In the genomic region with DNA sequence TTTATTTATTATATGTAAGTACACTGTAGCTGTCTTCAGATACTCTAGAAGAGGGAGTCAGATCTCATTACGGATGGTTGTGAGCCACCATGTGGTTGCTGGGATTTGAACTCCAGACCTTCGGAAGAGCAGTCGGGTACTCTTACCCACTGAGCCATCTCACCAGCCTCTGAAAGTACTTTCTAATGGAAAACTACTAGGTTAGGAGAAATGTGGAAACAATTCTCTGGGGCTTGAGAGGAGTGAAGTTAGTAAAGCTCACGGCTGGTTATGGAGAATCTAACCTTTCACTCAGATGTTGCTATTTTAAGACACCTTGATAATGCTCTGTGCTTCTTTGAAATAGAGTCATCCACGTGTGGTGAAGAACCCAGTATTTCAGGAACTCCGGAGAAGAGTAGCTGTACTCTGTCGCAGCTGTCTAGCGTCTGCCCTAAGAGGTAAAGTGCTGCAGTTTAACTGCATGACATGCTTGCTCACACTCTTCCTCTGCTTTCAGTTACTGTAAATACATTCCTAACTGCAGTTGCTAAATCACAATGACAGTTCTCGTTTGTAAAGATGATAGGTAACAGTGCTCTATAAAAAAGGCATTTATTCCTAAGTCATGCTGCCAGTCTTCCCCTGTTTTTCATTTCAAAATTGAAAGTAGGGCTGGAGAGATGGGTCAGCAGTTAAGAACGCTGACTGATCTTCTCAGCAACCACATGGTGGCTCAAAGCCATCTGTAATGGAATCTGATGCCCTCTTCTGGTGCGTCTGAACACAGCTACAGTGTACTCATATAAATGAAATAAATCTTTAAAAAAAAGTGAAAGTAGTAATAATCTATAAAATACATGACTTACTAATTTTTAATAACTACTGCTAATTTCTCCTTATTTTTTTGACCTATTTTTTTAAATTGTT, we compare ENCODE assay signal across 10 mouse cellular contexts. TPM values are rescaled to one million over a fixed set of nuclear protein-coding genes. Genes with fewer than 3 reads are reported as not detected.
DNase-seq lines count a peak whose midpoint lies in the region; ATAC-seq and TF ChIP-seq lines count a peak whose summit lies in the region.
"Had no signal": no experiment of that assay in that cellular context is flagged by ENCODE, and none has a peak within 500 bp of the region (broad histone marks: within the 10 kb centered on the region; RNA-seq: fewer than 3 reads in every experiment).

No protein-coding gene starts in this region.

- H3K27ac ChIP-seq in hindbrain, postnatal 0 days, result no peak overlapping the region
- no peak overlapping the region for H3K27ac ChIP-seq in hindbrain, embryonic 16.5 days (ENCODE audit: low read depth, low read length)
- H3K27ac ChIP-seq: hindbrain, embryonic 15.5 days had no signal

- 88% methylated on average over 11 of the region's 11 CpGs for WGBS in hindbrain, postnatal 0 days
- WGBS in hindbrain, embryonic 16.5 days, result 87% methylated on average over 11 of the region's 11 CpGs

- TF ChIP-seq CTCF in hindbrain, postnatal 0 days (IDR thresholded peaks at IDR 0.05; ENCODE audit: low read depth), result peak; percentile 63

- no peak overlapping the region for H3K9ac ChIP-seq in hindbrain, postnatal 0 days (replicated peaks; ENCODE audit: low read length)
- H3K9ac ChIP-seq in hindbrain, embryonic 16.5 days (ENCODE audit: low read depth, low read length), result no peak overlapping the region
- H3K9ac ChIP-seq: hindbrain, embryonic 15.5 days had no signal

- no peaks in the 10 kb centered on the region for H3K36me3 ChIP-seq in hindbrain, postnatal 0 days (ENCODE audit: insufficient read depth, low read length)
- H3K36me3 ChIP-seq in hindbrain, embryonic 16.5 days (ENCODE audit: control insufficient read depth, insufficient read depth, low read length), result peaks cover 6% of the 10 kb centered on the region; the same call in 1 of the 2 replicates

- H3K4me3 ChIP-seq in hindbrain, postnatal 0 days (ENCODE audit: low read length), result no peak overlapping the region
- no peak overlapping the region for H3K4me3 ChIP-seq in hindbrain, embryonic 16.5 days (ENCODE audit: low read length)
- H3K4me3 ChIP-seq: erythroblast, embryonic 14.5 days; hindbrain, embryonic 15.5 days had no signal

- H3K27me3 ChIP-seq in hindbrain, postnatal 0 days (ENCODE audit: insufficient read depth, low read length), result no peaks in the 10 kb centered on the region
- H3K27me3 ChIP-seq in hindbrain, embryonic 16.5 days (replicated peaks; ENCODE audit: control insufficient read depth, insufficient read depth, low read length), result no peaks in the 10 kb centered on the region
- H3K27me3 ChIP-seq: hindbrain, embryonic 15.5 days had no signal

- ATAC-seq in hindbrain, postnatal 0 days, result 0 out of 2 replicates have a peak, but pooled peaks have one; percentile 63
- ATAC-seq in hindbrain, embryonic 16.5 days, result no peak
- ATAC-seq in granulocyte monocyte progenitor cell, adult 5-6 weeks (replicated peaks; ENCODE audit: poor library complexity, severe bottlenecking), result peak; percentile 12; the same call in 1 of the 2 replicates

- no peaks in the 10 kb centered on the region for H3K9me3 ChIP-seq in hindbrain, postnatal 0 days (ENCODE audit: low read length)
- H3K9me3 ChIP-seq in hindbrain, embryonic 16.5 days (ENCODE audit: control insufficient read depth, low read length), result no peaks in the 10 kb centered on the region
- H3K9me3 ChIP-seq: hindbrain, embryonic 15.5 days had no signal

- no peak overlapping the region for H3K4me2 ChIP-seq in hindbrain, postnatal 0 days (ENCODE audit: low read depth, low read length)
- no peak overlapping the region for H3K4me2 ChIP-seq in hindbrain, embryonic 16.5 days (ENCODE audit: low read length)
- H3K4me2 ChIP-seq: hindbrain, embryonic 15.5 days had no signal

- H3K4me1 ChIP-seq in hindbrain, postnatal 0 days (ENCODE audit: insufficient read depth, low read length), result no peaks in the 10 kb centered on the region
- no peaks in the 10 kb centered on the region for H3K4me1 ChIP-seq in hindbrain, embryonic 16.5 days (ENCODE audit: control insufficient read depth, insufficient read depth, low read depth, low read length)
- H3K4me1 ChIP-seq: hindbrain, embryonic 15.5 days had no signal

- no peak for DNase-seq in hindbrain, postnatal 0 days (ENCODE audit: low spot score)
- DNase-seq in 3134 (ENCODE audit: extremely low read depth, insufficient read length, low spot score) (peak; percentile 32), A20 (ENCODE audit: low read depth, low spot score) (peak; percentile 50)
- DNase-seq in layer of hippocampus, adult 9-11 months, result no peak
- DNase-seq in cerebellum, adult 8-10 months, result no peak
- DNase-seq: adrenal gland, postnatal 10 days had no signal

RNA-seq across cellular contexts. Expression of a gene that starts 18.8 kb away (rescaled TPM):
- total RNA-seq in hindbrain, postnatal 0 days (2014; rRNA removed), result 4.3 and 6.3 TPM in 2 replicates
- 7.4 and 9.1 TPM in 2 replicates for polyA plus RNA-seq in hindbrain, postnatal 0 days (2015; fragmentation: Nextera tagmentation; extraction: Ambion mirVana)
- polyA plus RNA-seq in hindbrain, embryonic 16.5 days (2015; fragmentation: Nextera tagmentation; extraction: Ambion mirVana), result 11.8 and 12.9 TPM in 2 replicates
- total RNA-seq in granulocyte monocyte progenitor cell, adult 5-6 weeks (2014; fragmentation: Nextera tagmentation), result 32.6 and 46.6 TPM in 2 replicates
- total RNA-seq in granulocyte monocyte progenitor cell, adult 5-6 weeks (2017), result 44.2 and 49.6 TPM in 2 replicates

RNA-seq across cellular contexts. Expression of a gene that starts 41.3 kb away (rescaled TPM):
- 15.6 and 17.8 TPM in 2 replicates for total RNA-seq in hindbrain, postnatal 0 days (2014; rRNA removed)
- polyA plus RNA-seq in hindbrain, postnatal 0 days (2015; fragmentation: Nextera tagmentation; extraction: Ambion mirVana), result 10.8 and 11.2 TPM in 2 replicates
- 12.3 and 13.4 TPM in 2 replicates for polyA plus RNA-seq in hindbrain, embryonic 16.5 days (2015; fragmentation: Nextera tagmentation; extraction: Ambion mirVana)
- total RNA-seq in granulocyte monocyte progenitor cell, adult 5-6 weeks (2014; fragmentation: Nextera tagmentation), result 39.4 and 40.1 TPM in 2 replicates
- total RNA-seq in granulocyte monocyte progenitor cell, adult 5-6 weeks (2017), result 25.1 and 34.2 TPM in 2 replicates

Comparison
In these comparisons a context has a peak if more than half of its experiments do, and no peak if none do; other contexts are left out.
1. DNase-seq: peak in 3134 (single experiment) and A20 (single experiment); none in hindbrain, postnatal 0 days (single experiment), layer of hippocampus, adult 9-11 months (single experiment) and cerebellum, adult 8-10 months (single experiment).